Mouse (Mus musculus): ENCODE measurements at regions not wholly inside any gene's neighbourhood (a gene's known extent, or its start where the extent isn't known, plus 50 kb on each side); places are given as distances from the start of the nearest gene placed in this dataset.

DNA sequence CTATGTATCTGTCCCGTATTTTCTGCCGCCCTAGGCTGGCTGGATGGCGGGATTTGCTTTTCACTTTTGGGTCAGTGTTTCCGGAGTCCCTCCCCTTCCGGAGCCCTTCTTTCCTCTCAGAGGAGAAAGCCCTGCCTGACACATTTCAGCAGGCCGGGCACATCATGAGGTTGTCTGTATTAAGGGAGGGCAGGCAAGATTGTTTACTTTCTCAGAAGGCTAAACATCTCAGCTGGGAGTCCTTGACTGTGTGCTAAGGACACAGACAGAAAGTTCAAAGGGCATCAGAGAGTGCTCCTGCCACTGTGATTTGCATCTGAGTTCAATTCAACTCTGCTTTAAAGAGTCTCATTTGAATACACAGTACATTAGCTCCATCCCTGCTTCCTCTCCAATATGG, 218.8 kb upstream of the Pard3b start:
- DNase-seq (ENCODE audit: low read depth) = no peak

DNA sequence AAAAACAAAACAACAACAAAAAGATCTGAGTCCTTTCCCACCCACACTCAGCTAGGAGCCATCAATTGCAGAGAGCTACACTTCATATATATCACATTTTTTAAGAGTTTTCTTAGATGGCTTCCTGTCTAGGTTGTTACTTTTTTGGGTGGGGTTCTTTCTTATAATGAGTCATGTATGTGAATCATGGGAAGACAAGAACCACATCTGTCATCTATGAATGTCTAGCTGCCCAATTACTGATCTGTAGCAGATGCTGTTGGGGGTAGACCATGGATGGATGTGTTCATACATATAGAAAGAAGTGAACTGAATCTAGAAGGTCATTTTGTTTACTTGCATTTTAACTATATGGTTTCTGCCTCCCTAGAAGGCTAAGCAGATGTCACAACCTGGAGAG, 215.4 kb upstream of the Pard3b start:
- DNase-seq (ENCODE audit: low read depth) = no peak

DNA sequence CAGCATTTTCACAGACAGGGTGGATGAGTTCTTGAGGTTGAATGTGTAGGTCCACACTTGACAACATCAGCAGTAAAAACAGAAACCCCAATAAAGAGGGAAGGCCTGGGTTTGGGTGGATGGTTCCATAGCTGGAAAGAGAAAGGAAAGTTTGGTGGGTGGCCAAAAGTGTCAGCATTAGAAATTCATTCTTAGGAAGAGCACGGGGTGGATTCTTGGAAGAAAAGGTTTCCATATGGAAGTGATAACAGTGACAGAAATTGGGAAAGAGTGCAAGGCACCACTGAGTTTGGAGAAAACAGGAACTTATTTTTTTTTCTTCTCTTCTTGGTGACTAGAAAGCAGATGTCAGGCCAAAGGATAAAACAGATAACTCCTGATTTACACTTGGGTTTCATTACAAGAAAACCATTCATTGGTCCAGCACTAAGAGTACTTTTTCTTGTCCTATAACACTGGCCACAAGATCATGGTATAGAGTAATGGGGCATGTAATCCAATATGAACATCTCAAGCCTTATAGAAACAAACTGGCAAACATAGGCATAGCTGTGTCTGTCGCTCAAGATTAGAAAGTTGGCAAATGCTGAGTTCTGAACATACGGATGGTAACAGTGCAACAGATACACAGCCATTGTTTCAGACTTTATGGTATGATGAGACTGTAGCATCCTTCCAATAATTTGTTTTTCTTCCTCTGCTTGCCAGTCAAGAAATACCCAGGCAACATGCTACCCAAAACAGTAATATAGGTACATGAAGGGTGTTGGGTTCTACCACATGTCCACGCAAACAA, 209.7 kb upstream of the Pard3b start:
- DNase-seq (ENCODE audit: low read depth) = no peak

DNA sequence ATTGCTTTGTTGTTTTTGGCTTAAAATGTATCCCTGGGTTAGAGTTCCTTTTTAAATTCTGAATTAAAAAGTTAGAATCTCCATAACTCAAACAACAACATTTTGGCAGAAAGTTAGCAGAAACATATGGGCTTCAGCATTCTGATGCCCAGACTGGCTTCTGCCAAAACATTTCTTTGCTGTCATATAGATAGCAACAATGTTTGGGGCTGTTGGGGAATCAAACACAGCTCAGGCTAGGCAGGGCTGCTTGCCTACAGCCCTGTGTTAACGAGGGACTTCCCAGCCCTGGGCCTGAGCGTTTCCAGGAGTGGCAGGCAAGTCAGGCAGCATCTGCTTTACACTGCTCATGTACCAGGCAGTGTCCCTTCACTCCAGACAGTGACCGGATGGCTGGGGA, 201.0 kb upstream of the Pard3b start:
- DNase-seq (ENCODE audit: low read depth) = no peak

DNA sequence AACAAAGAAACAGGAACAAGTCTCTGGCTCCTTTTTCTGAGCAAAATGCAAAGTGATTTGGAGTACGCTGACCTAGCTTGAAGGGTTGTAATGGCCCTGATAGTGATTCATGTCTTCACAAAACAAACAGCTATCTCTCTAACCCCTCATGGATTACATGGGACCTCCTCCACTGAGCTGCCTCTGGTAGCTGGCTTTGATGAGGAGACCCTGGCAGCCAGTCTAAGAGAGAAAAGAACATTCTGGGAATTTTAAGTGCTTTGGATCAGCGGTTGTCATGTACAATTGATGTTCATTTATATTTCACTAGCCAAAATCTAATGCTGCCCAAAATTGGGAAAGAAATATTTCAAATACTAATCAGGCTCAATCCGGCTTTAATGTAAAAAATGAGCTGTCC, 177.2 kb upstream of the Pard3b start:
- DNase-seq (ENCODE audit: low read depth) = no peak

DNA sequence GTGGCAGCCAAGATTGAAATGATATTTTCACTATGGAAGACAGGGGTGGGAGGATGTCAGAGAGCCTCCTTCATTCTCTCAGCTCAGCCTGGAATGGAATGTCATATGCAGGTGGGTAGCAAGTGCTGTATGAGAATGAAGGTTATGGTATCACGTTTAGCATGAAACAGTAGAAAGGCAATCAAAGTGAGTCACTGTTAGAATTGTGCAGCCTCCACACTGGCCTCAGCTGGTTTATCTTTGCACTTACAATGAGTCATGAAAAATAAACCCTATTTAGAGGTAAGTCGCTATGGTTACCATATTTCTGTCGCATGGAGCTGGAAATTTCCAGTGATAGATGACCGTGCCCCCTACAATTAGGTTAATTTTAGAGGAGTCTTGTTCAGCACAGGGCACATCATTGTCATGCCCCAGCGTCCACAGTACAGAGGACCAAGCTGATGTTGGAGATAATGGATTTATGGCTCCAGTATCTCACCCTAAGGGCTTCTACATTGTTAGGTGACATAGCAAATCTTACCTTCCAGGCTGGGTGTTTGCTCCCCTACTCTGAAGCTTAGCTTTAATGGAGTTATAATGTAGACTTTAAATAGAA, 167.9 kb upstream of the Pard3b start:
- DNase-seq (ENCODE audit: low read depth) = no peak

DNA sequence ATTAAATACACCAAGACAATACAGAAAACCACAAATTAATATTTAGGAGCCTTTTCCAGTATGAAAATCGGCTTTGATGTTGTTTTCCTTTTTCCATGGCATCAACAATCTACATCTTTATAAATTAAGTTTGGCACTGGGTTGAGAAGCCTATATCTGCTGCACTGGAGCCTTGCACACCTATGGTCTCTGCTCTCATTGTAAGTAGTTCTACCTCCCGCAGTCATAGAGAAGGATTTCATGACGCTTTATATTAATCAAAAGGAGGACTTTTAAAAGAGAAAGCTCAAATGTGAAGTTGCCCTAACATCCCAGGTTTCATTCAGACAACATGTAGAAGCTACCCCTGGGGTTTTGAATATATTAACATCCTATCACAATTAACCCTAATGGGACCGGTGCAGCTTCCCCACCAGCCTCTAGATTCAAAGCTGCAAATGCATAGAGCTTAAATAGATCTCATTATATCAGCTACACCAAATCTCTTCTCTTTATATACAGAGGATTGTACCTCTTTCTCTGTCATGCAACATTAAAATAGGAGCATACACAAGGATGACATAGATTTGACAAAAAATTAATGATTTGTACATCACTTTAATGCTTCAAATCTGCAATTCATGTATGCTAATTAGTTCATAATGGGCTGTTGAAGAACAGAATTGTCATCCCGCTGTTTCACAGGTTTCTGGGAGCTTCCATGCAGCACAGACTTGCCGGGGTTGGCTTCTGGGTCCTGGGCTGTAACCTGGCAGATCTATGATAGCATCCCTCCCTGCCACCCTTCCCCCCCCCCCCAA, 166.6 kb upstream of the Pard3b start:
- DNase-seq (ENCODE audit: low read depth) = no peak

DNA sequence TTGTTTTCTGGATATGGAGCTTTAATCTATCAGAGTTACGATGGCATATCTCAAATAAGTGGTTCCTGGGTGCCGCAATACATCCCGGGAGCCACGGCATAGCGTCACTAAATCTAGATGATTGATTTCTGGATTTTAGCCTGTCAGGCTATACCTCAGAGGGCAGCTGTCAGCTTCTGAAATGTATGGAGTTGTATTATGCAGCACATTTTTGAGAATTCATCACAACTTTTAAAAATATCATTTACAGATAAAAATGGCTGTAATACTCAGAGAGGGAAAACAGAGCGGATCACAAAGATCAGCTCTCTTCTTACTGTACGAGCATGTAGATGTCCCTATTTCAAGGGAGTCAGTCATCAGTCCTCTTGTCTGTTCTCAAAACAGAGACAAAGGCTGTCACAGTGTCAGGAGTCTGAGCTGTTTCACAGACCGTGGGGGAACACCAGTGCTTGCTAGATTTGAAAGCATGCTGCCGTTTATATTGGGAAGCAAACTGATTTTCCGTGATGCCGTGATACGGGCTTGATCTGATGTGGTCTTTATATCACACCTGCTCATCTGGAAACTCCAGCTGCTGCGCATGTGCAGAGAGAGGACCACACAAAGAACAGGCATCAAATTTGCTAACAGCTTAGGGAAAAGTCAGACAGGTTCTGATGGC, 165.9 kb upstream of the Pard3b start:
- no peak for DNase-seq (ENCODE audit: low read depth)

DNA sequence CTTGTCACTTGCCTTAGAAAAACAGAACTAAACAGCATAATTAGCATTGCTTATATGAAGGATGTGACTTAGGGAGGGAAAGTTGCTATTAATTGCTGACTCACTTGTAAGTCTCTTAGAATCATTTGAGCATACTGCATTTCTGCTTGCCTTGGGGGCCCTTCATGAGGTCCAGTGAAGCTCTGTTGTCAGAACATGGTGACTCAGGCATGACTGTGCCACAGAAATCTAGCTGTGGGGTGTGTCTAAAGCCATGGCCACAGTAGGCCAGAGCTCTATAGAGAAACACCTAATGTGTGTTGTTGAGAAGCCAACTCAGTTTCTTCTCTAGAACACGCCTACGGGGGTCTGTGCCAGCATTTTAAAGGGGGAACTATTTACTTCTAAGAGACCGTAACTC, 153.2 kb upstream of the Pard3b start:
- DNase-seq (ENCODE audit: low read depth) = no peak

DNA sequence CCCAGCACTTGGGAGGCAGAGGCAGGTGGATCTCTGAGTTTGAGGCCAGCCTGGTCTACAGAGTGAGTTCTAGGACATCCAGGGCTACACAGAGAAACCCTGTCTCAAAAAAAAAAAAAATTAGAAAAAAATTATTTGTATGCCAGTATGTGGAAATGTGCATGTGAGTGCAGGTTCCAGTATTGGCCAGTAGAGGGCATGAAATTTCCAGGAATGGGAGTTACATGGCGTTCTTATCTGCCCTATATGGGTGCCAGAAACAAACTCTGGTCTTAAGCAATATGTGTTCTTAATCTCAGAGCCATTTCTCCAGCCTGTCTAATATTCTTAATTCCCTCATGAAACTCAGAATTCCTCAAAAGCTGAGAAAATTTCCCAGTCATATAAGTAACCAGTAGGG, 113.7 kb upstream of the Pard3b start:
- DNase-seq (ENCODE audit: low read depth) = no peak

DNA sequence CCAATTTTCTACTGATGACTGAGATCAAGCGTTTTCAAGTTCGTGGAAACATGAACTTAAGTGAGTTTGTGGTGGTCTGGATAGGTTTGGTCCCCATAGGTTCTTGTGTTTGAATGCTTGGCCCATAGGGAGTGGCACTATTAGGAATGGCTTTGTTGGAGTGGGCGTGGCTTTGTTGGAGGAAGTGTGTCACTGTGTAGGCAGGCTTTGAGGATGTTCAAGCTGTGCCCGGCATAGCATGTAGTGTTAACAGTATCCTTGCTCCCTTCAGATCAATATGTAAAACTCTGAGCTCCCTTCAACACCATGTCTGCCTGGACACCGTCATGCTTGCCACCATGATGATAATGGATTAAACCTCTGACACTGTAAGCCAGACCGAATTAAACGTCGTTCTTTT, 112.7 kb upstream of the Pard3b start:
- DNase-seq (ENCODE audit: low read depth) = no peak

DNA sequence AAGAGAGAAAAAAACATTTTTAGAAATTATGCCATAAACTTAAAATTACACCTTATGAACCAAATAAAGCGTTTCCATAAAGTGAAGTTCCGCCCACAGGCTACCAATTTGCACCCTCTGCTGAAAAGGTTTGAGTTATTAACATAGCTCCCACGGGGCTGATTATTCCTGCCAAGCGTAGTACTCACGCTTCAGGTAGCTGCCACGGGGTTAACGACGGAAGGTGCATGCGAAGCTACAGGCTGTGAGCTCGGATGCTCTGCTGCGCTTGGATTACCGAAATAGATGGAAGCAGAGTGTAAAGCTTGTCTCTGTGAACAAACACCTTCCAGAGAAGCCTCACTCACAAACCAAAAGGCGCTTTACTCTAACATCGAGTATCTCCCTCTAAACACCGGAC, 109.9 kb upstream of the Pard3b start:
- no peak for DNase-seq (ENCODE audit: low read depth)

DNA sequence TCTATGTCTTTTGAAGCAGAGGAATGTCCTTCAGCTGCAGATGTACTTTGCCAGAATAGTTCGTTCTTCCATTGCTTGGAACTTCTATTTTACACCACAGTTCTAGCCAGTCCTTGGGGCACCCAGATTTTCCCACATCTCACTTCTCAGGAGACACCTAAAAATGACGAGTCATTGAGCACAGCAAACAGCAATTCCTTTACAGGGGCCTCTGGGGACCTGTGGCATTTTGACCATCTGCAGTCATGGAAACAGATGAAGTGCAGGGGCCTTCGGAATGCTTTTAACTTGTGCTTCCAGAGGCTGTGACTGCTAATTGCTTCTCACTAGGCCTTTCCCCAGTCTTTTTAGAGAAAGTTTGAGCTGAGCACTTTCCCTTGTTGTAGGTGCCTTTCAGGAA, 108.5 kb upstream of the Pard3b start:
- no peak for DNase-seq (ENCODE audit: low read depth)

DNA sequence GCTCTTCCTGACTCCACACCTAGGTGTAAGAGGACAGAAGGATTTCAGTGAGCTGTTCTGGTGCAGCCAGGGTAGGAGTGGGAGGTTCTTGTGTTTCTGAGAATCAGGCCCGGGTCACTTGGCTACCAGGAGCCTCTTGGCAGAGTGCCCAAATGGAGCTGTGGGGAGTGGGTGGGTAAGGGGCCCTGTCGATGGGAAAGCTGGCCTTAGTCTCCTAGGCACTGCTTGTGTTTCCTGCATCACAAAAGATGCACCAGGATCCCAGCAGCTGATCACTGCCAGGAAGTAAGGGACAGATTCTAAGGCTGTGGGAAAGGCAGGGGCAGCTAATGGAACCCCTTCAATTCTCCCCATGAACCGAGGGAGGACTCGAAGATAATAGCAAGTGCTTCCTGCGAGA, 107.1 kb upstream of the Pard3b start:
- DNase-seq (ENCODE audit: low read depth) = no peak

DNA sequence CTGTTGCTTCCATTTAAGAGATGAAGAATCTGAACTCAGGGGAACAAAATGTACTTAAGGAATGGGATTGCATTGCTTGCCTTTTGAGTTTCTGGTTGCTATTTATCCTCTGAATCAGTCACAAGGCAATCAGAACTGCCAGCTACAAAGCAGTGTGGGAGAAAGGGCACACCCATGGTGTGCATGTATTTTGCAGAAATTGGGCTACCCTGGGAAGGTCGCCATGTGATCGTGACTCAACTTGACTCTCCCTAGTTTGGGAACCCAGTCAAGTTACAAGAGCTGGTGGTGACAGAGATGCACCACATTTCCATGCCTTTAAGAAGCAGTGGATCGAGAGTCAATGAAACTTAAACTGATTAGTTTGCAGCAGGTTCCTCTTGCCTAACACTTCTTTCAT, 98.5 kb upstream of the Pard3b start:
- DNase-seq (ENCODE audit: low read depth) = no peak

DNA sequence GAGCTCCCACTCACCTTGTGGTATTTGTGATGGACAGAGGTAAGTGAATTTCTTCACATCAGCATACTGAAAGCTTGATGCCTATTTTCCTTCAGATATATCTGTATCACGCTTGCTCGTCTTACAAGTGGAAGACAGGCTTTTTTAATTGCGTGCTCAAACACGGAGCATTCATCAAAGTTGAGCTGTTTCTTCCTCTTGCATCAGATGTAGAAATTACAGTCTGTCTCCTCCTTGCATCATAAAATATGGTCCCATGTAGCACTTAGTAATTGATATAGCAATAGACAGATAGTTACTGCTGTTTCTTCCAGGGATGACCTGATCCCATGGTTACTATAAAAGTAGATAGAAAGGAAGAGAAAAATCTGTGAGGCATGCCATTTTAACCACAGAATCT, 97.5 kb upstream of the Pard3b start:
- no peak for DNase-seq (ENCODE audit: low read depth)

DNA sequence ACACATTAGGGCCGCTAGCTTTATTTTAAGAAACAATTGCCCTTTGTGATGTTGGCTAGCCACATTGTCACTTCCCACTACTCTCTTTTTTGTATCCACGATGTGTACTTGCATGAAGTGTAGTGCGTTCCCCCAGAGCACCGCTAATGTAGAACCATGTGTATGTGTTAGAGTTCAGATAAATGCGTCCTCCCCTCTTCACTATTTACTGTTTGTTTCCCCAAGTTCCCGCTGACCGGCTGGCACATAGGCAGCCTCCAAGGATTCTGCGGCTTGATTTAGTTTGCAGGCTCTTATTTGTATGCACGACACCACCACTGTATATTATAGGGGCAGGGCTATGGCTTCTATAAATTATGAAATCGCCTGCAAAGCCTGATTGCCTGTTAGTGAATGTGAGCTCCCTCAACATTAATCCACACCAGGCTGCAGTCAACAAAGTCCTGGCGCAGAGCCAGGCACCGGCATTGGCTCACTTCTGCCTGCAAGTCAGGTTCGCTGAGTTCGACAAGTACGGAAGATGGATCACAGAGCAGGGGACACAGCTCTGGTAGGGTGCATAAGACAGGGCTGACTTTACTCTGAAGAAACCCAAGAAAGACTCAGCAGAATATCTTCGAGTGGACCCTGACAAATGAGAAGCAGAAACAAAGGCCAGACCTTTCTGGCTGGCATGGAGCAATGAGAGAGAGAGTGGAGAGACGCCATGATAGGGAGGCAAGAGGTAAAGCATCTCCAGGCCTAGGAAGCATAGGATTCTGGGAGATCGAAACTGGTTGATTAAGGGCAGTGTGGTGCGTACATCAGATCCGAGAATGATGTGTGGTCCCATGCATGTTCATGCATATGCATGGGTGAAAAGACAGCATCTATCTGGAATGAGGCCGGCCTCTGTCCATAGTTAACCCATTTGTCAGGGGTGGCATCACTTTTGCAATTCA, 85.8 kb upstream of the Pard3b start:
- no peak for DNase-seq (ENCODE audit: low read depth)

DNA sequence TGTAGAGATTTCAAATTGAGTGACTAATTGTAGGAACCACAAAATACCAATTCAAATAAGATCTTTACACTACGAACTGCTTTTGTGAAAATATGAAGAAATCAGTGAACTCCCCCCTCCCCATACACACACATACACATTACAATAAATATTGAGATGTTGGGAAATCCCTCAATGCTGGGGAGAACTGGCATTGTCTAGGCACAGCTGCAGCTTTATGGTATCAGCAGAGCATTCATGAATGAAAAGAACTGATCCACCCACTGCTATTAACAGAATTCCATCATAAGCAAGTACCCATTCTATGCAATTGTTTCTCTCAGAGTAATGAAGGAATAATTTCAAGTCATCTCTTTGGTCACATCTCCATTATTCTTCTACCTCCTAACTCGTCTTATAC, 79.1 kb upstream of the Pard3b start:
- no peak for DNase-seq (ENCODE audit: low read depth)

DNA sequence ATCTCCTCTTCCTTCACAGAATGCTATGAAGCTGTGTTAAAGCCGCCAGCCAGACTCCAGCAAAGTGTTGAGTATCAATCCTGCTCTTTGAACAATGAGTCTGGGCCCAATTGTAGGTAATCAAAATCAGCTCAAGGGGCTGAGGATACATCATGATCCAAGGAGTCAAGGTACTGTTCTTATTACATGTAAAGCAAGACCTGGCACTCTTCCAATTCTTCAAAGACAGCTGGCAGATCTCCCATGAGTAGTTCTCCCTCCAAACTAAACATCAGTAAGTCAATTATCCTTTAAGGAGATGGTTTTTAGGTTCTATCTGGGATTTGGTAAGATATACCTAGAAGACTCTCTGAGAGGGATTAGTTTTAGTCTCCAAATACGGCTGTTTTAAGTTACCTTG, 76.5 kb upstream of the Pard3b start:
- DNase-seq (ENCODE audit: low read depth) = no peak

DNA sequence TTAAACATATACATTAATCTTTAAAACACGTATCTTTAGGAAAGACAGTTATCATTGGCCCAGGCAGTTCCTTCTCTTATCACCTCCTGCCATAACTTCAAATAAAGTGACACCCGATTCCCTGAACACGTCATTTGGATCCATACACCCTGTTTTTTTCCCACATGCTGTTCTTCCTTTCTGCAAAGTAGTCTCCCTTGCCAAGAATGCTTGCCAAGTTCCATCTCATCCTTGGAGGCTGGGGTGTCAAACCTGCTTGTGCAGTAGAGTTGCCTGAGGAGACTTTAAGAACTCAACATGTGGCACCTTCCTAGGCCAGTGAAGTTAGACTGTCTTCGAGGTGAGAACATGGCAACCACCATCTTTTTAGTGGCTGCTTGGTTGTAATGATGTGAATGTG, 73.2 kb upstream of the Pard3b start:
- DNase-seq (ENCODE audit: low read depth) = no peak

DNA sequence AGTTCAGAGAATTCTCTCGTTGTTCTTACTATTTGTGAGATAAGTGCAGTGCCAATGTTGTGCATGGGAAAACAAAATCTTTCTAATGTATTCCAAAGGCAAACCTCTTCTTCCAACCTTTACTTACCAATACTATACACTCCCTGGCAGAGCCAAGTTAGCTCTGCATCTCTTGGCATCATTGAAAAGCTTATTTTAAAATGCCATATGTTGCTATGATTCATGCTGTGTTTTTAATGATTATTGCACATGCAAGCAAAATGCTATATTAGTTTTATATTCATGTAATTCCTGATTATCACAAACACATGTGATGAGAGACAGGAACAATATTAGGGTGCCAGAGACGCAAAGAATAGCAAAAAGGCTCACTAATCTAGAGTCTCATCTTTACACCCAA, 64.3 kb upstream of the Pard3b start:
- DNase-seq (ENCODE audit: low read depth) = no peak

DNA sequence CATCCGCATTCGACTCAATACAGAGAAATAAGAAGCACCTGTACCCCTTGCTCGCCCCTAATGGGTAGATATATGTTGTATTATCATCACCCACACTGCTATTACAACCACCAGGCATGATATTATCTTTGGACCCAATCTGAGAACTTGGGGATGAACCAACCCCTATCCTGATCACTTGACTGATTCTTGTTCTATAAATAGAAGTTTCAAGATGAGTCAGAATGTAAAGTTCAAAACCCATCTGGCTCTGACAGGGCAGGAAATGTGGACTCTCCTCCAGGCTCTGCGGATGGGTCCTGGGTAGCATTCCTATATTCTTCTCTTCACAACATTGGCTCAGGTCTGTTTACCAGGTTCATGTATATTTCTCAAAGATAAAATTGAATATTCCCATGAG, 61.9 kb upstream of the Pard3b start:
- no peak for DNase-seq (ENCODE audit: low read depth)

Measured in naive thymus-derived CD4-positive, alpha-beta T cell, adult 2 months (primary cell).